Mouse (Mus musculus): Measurements from ENCODE around the gene Klhdc4. TPM values are rescaled to one million over a fixed set of nuclear protein-coding genes. Genes with fewer than 3 reads are reported as not detected.

The Klhdc4 gene
- polyA plus RNA-seq, 1 experiment from 2014 or later: 27.7 TPM

- peaks cover 20% of the 10 kb centered on the region; the same call in 1 of the 2 replicates for H3K27me3 ChIP-seq (replicated peaks)
- H3K36me3 ChIP-seq: no peaks in the 10 kb centered on the region
- H3K9me3 ChIP-seq (replicated peaks): no peaks in the 10 kb centered on the region; the same call in 1 of the 2 replicates
- H3K9ac ChIP-seq: no peak overlapping the region
- no peak overlapping the region for H3K4me3 ChIP-seq
- 69% methylated on average over 12 of the region's 12 CpGs for WGBS
- no peak for ATAC-seq (ENCODE audit: insufficient number of reproducible peaks, low FRiP score)
- no peak overlapping the region for H3K27ac ChIP-seq (ENCODE audit: poor library complexity, severe bottlenecking)
- no peaks in the 10 kb centered on the region for H3K4me1 ChIP-seq (replicated peaks)
- no peak overlapping the region for H3K4me2 ChIP-seq
Measured at GRCm38 (mm10) chr8:121861806-121862548, 32.6 kb upstream of the Klhdc4 start.

- Histone ChIP-seq H3K4me3 (no peak overlapping the region), H3K9me3 (replicated peaks) (no peaks in the 10 kb centered on the region; the same call in 1 of the 2 replicates), H3K4me2 (no peak overlapping the region), H3K27me3 (replicated peaks) (peaks cover 20% of the 10 kb centered on the region; the same call in 1 of the 2 replicates), H3K9ac (no peak overlapping the region), H3K27ac (ENCODE audit: poor library complexity, severe bottlenecking) (no peak overlapping the region), H3K4me1 (replicated peaks) (no peaks in the 10 kb centered on the region), H3K36me3 (no peaks in the 10 kb centered on the region)
- no peak for ATAC-seq (ENCODE audit: insufficient number of reproducible peaks, low FRiP score)
- WGBS: 47% methylated on average over 6 of the region's 6 CpGs
Measured at GRCm38 (mm10) chr8:121861276-121861675, 31.9 kb upstream of the Klhdc4 start.

- no peak overlapping the region for H3K9ac ChIP-seq
- peaks cover 8% of the 10 kb centered on the region for H3K4me1 ChIP-seq (replicated peaks)
- peaks cover 2% of the 10 kb centered on the region; the same call in 1 of the 2 replicates for H3K9me3 ChIP-seq (replicated peaks)
- no peaks in the 10 kb centered on the region for H3K36me3 ChIP-seq
- H3K4me2 ChIP-seq: no peak overlapping the region
- peaks cover 15% of the 10 kb centered on the region; the same call in 1 of the 2 replicates for H3K27me3 ChIP-seq (replicated peaks)
- 39% methylated on average over 2 of the region's 2 CpGs for WGBS
- H3K27ac ChIP-seq (ENCODE audit: poor library complexity, severe bottlenecking): no peak overlapping the region
- ATAC-seq (ENCODE audit: insufficient number of reproducible peaks, low FRiP score): no peak
- H3K4me3 ChIP-seq: no peak overlapping the region
Measured at GRCm38 (mm10) chr8:121857747-121858146, 28.4 kb upstream of the Klhdc4 start.

GRCm38 (mm10) chr8:121857331-121857730, 28.0 kb upstream of the Klhdc4 start:
- Histone ChIP-seq H3K9ac (no peak overlapping the region), H3K4me1 (replicated peaks) (peaks cover 12% of the 10 kb centered on the region), H3K27me3 (replicated peaks) (peaks cover 11% of the 10 kb centered on the region; the same call in 1 of the 2 replicates), H3K9me3 (replicated peaks) (peaks cover 2% of the 10 kb centered on the region; the same call in 1 of the 2 replicates), H3K27ac (ENCODE audit: poor library complexity, severe bottlenecking) (no peak overlapping the region), H3K4me2 (no peak overlapping the region), H3K4me3 (no peak overlapping the region), H3K36me3 (no peaks in the 10 kb centered on the region)
- ATAC-seq (ENCODE audit: insufficient number of reproducible peaks, low FRiP score): no peak
- WGBS: 63% methylated on average over 9 of the region's 9 CpGs

- H3K27me3 ChIP-seq (replicated peaks): peaks cover 12% of the 10 kb centered on the region; the same call in 1 of the 2 replicates
- peaks cover 24% of the 10 kb centered on the region for H3K4me1 ChIP-seq (replicated peaks)
- 85% methylated on average over 14 of the region's 14 CpGs for WGBS
- no peak overlapping the region for H3K4me3 ChIP-seq
- ATAC-seq (ENCODE audit: insufficient number of reproducible peaks, low FRiP score): no peak
- H3K9ac ChIP-seq: no peak overlapping the region
- no peak overlapping the region for H3K4me2 ChIP-seq
- H3K9me3 ChIP-seq (replicated peaks): peaks cover 2% of the 10 kb centered on the region; the same call in 1 of the 2 replicates
- no peak overlapping the region for H3K27ac ChIP-seq (ENCODE audit: poor library complexity, severe bottlenecking)
- no peaks in the 10 kb centered on the region for H3K36me3 ChIP-seq
Measured at GRCm38 (mm10) chr8:121856071-121856746, 26.8 kb upstream of the Klhdc4 start.

GRCm38 (mm10) chr8:121853586-121853985, 24.2 kb upstream of the Klhdc4 start:
- H3K9ac ChIP-seq: no peak overlapping the region
- no peak overlapping the region for H3K27ac ChIP-seq (ENCODE audit: poor library complexity, severe bottlenecking)
- no peak overlapping the region for H3K4me2 ChIP-seq
- 0 out of 2 replicates have a peak, but pooled peaks cover 2% of the 10 kb centered on the region for H3K9me3 ChIP-seq (replicated peaks)
- no peak overlapping the region for H3K4me3 ChIP-seq
- H3K36me3 ChIP-seq: no peaks in the 10 kb centered on the region
- WGBS: 65% methylated on average over 2 of the region's 2 CpGs
- peaks cover 26% of the 10 kb centered on the region for H3K4me1 ChIP-seq (replicated peaks)
- H3K27me3 ChIP-seq (replicated peaks): peaks cover 15% of the 10 kb centered on the region; the same call in 1 of the 2 replicates
- ATAC-seq (ENCODE audit: insufficient number of reproducible peaks, low FRiP score): no peak

DNA sequence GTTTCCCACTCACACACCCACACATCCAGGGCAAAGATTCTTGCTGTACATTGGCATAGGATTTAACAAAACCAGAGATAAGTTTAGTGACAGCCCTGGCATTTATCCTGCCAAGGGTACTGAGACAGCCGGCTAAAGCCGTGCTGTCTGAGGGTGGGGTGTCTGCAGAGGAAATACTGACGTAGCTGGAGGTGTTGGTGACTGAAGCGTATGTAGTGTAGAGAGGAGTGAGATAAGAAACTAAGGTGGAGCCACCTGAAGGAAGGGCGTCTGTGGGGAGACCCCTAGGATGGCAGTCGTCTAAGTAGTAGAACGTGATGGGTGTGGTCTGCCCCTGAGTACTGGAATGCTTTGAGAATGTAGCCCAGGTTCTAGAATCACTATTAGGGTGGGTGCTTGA, 23.1 kb upstream of the Klhdc4 start:
- H3K9me3 ChIP-seq (replicated peaks): 0 out of 2 replicates have a peak, but pooled peaks cover 2% of the 10 kb centered on the region
- H3K4me2 ChIP-seq: no peak overlapping the region
- H3K4me3 ChIP-seq: no peak overlapping the region
- no peak overlapping the region for H3K27ac ChIP-seq (ENCODE audit: poor library complexity, severe bottlenecking)
- no peaks in the 10 kb centered on the region for H3K36me3 ChIP-seq
- ATAC-seq (ENCODE audit: insufficient number of reproducible peaks, low FRiP score): no peak
- WGBS: 13% methylated on average over 7 of the region's 7 CpGs
- H3K9ac ChIP-seq: no peak overlapping the region
- peaks cover 26% of the 10 kb centered on the region for H3K4me1 ChIP-seq (replicated peaks)
- peaks cover 19% of the 10 kb centered on the region; the same call in 1 of the 2 replicates for H3K27me3 ChIP-seq (replicated peaks)

DNA sequence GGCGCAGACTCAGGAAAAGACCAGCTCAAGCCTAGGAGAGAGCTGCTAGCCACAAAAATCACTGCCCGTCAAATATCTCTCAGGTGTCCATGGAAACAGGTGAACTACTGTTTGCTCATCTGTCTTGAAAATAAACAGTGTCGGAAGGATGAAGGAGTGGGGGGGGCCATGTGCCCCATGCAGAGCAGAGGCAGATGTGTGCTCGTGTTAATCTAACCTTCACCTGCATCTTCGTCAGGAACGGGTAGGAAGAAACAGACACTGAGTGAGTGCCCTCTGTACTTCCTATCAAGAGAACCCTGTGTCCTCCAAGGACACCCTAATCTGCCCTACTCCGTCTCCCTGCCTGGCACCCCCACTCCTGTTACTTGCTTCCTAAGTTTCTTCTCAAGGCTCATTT, 22.3 kb upstream of the Klhdc4 start:
- 54% methylated on average over 7 of the region's 7 CpGs for WGBS
- Histone ChIP-seq H3K27ac (ENCODE audit: poor library complexity, severe bottlenecking) (no peak overlapping the region), H3K4me2 (no peak overlapping the region), H3K9me3 (replicated peaks) (0 out of 2 replicates have a peak, but pooled peaks cover 2% of the 10 kb centered on the region), H3K36me3 (no peaks in the 10 kb centered on the region), H3K9ac (no peak overlapping the region; the same call in 1 of the 2 replicates), H3K4me1 (replicated peaks) (peaks cover 26% of the 10 kb centered on the region), H3K27me3 (replicated peaks) (peaks cover 19% of the 10 kb centered on the region; the same call in 1 of the 2 replicates), H3K4me3 (no peak overlapping the region)
- ATAC-seq (ENCODE audit: insufficient number of reproducible peaks, low FRiP score): no peak

DNA sequence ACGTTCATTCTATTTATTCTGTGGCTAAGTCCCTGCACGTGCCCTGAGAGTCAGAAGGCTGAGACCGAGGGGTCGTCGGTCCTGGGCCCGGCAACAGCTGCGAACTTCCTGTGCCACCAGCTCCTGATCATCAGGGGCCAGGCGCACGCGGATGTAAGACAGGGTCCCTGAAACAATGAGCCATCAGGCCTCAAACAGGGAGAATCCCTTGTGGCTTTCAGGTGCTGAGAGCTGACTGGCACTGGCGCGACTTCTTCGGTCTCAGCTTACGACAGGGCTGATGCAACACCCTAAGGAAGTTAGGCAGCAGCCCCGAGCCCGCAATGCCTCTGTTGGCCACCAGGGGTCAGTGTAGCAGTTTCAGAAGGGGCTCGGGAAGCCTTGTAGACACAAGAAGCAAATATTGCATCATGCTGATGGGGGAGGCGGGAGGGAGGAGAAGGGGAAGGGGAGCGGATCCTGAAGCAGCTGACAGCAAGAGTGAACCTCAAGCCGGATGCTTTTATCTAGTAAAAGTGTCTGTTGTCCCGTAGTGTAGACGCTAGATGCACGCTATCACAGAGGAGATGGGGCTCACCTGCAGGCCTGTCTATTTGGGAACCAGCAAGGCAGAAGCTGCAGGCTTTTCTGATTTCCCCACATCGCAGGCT, 21.6 kb upstream of the Klhdc4 start:
- Histone ChIP-seq H3K27ac (ENCODE audit: poor library complexity, severe bottlenecking) (no peak overlapping the region), H3K4me3 (peak overlapping the region; percentile 4; the same call in 1 of the 2 replicates), H3K9ac (peak overlapping the region; percentile 43), H3K4me2 (peak overlapping the region; percentile 66), H3K4me1 (replicated peaks) (peaks cover 26% of the 10 kb centered on the region), H3K36me3 (no peaks in the 10 kb centered on the region), H3K9me3 (replicated peaks) (0 out of 2 replicates have a peak, but pooled peaks cover 2% of the 10 kb centered on the region), H3K27me3 (replicated peaks) (peaks cover 19% of the 10 kb centered on the region; the same call in 1 of the 2 replicates)
- WGBS: 5% methylated on average over 24 of the region's 24 CpGs
- peak; percentile 80 for ATAC-seq (ENCODE audit: insufficient number of reproducible peaks, low FRiP score)

DNA sequence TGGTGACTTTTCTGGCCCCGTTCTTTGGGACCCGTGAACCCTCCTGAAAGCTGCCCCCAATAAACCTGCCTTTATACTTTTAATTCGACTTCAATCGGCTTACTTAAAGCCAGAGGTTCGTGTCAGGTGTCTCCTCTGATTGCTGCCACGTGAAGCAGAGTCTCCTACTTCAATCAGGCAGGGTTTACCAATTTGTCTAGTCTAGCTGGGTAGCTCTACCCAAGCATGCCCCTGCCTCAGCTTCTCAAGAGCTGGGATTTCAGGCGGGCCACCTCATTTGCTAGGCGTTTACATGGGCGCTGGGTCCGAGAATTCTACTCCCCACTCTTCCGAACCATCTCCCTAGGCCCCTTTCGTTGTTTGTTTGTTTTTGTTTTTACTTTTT, 21.1 kb upstream of the Klhdc4 start:
- 36% methylated on average over 12 of the region's 12 CpGs for WGBS
- no peak for ATAC-seq (ENCODE audit: insufficient number of reproducible peaks, low FRiP score)
- H3K4me3 ChIP-seq: no peak overlapping the region
- H3K36me3 ChIP-seq: no peaks in the 10 kb centered on the region
- H3K4me1 ChIP-seq (replicated peaks): peaks cover 26% of the 10 kb centered on the region
- peaks cover 19% of the 10 kb centered on the region; the same call in 1 of the 2 replicates for H3K27me3 ChIP-seq (replicated peaks)
- H3K9ac ChIP-seq: peak overlapping the region; percentile 43; the same call in 1 of the 2 replicates
- H3K4me2 ChIP-seq: peak overlapping the region; percentile 66
- no peak overlapping the region for H3K27ac ChIP-seq (ENCODE audit: poor library complexity, severe bottlenecking)
- H3K9me3 ChIP-seq (replicated peaks): 0 out of 2 replicates have a peak, but pooled peaks cover 2% of the 10 kb centered on the region
